Mouse (Mus musculus) ES-CJ7 (cell line): Measurements from ENCODE around the gene Pde3a.

Experiments
- DNase-seq: peaks from one replicate; pipeline ENCODE4 v3.0.0; 2011; ENCODE audit warnings: low read depth, low spot score

The Pde3a gene

GRCm38 (mm10) chr6:141248691-141249584, at the start of gene Pde3a:
Gene Pde3a (plus strand): TSS chr6:141249269.
- peak; percentile 34 for DNase-seq

- DNase-seq = no peak
Observed at GRCm38 (mm10) chr6:141200173-141200615, 48.9 kb upstream of the Pde3a start.

GRCm38 (mm10) chr6:141207531-141207930, 41.5 kb upstream of the Pde3a start:
- no peak for DNase-seq

- no peak for DNase-seq
Observed at GRCm38 (mm10) chr6:141208283-141208872, 40.7 kb upstream of the Pde3a start.

GRCm38 (mm10) chr6:141210021-141210420, 39.0 kb upstream of the Pde3a start:
- no peak for DNase-seq

- DNase-seq = no peak
Observed at GRCm38 (mm10) chr6:141221081-141221480, 28.0 kb upstream of the Pde3a start.

- no peak for DNase-seq
Observed at GRCm38 (mm10) chr6:141226851-141227657, 22.0 kb upstream of the Pde3a start.

- no peak for DNase-seq
Observed at GRCm38 (mm10) chr6:141227658-141228005, 21.4 kb upstream of the Pde3a start.

GRCm38 (mm10) chr6:141232756-141233382, 16.2 kb upstream of the Pde3a start:
- DNase-seq = no peak

GRCm38 (mm10) chr6:141241809-141242208, 7.3 kb upstream of the Pde3a start:
- no peak for DNase-seq

- peak; percentile 26 for DNase-seq
Observed at GRCm38 (mm10) chr6:141245089-141245488, 4.0 kb upstream of the Pde3a start.

- DNase-seq = no peak
Observed at GRCm38 (mm10) chr6:141246391-141246790, 2.7 kb upstream of the Pde3a start.

- DNase-seq = no peak
Observed at GRCm38 (mm10) chr6:141248081-141248480, 988 bp upstream of the Pde3a start.

- DNase-seq = peak; percentile 62
Observed at GRCm38 (mm10) chr6:141249585-141250295, 671 bp downstream of the Pde3a start.

- DNase-seq = peak; percentile 23
Observed at GRCm38 (mm10) chr6:141250296-141250629, 1.2 kb downstream of the Pde3a start.

GRCm38 (mm10) chr6:141250984-141251383, 1.9 kb downstream of the Pde3a start:
- DNase-seq = no peak

- no peak for DNase-seq
Observed at GRCm38 (mm10) chr6:141252520-141252919, 3.5 kb downstream of the Pde3a start.

- no peak for DNase-seq
Observed at GRCm38 (mm10) chr6:141254956-141255355, 5.9 kb downstream of the Pde3a start.

- no peak for DNase-seq
Observed at GRCm38 (mm10) chr6:141256896-141257295, 7.8 kb downstream of the Pde3a start.

GRCm38 (mm10) chr6:141257434-141258202, 8.5 kb downstream of the Pde3a start:
- DNase-seq = no peak
